ENCODE assay signal across 20 mouse cellular contexts in genomic region chr8:126531459-126531858, GRCm38 (mm10). TPM values are rescaled to one million over a fixed set of nuclear protein-coding genes. Genes with fewer than 3 reads are reported as not detected.
A peak's percentile ranks its signal among the peaks of the same experiment; 100 is the strongest.
DNase-seq lines count a peak whose midpoint lies in the region; ATAC-seq and TF ChIP-seq lines count a peak whose summit lies in the region.
"Had no signal": no experiment of that assay in that cellular context is flagged by ENCODE, and none has a peak within 500 bp of the region (broad histone marks: within the 10 kb centered on the region; RNA-seq: fewer than 3 reads in every experiment).

No protein-coding gene starts in this region.

- no peaks in the 10 kb centered on the region for H3K27me3 ChIP-seq in heart, embryonic 10.5 days (ENCODE audit: insufficient read depth, poor library complexity, severe bottlenecking)
- H3K27me3 ChIP-seq in heart, postnatal 0 days (ENCODE audit: control insufficient read depth, insufficient read depth, low read length): no peaks in the 10 kb centered on the region
- H3K27me3 ChIP-seq: CH12.LX; hindbrain, embryonic 15.5 days; liver, embryonic 13.5 days; midbrain, embryonic 13.5 days had no signal

- 0 out of 2 replicates have a peak, but pooled peaks have one; percentile 45 for ATAC-seq in cerebellum, adult (ENCODE audit: insufficient number of reproducible peaks, low FRiP score, low TSS enrichment)
- ATAC-seq in heart, postnatal 0 days (ENCODE audit: insufficient read depth, low read depth): no peak
- ATAC-seq: forebrain, embryonic 16.5 days; midbrain, embryonic 13.5 days had no signal

- no peak for DNase-seq in cerebellum, postnatal 10 days
- DNase-seq in heart, embryonic 10.5 days (ENCODE audit: low spot score): no peak
- DNase-seq in heart, postnatal 4 days: no peak
- DNase-seq in NIH3T3 (ENCODE audit: low read depth): peak; percentile 58
- DNase-seq in heart, postnatal 0 days (ENCODE audit: low spot score): no peak
- no peak for DNase-seq in right cerebral cortex, postnatal 4 days
- no peak for DNase-seq in ovary, adult 18-20 months (ENCODE audit: low spot score)
- DNase-seq: adrenal gland, adult 2 months; kidney, adult 18-20 months; kidney, postnatal 14 days; layer of hippocampus, adult 9-11 months; liver, embryonic 13.5 days; retina, postnatal 1 day; thymus, adult 2 months had no signal

- no peak overlapping the region for H3K9ac ChIP-seq in heart, postnatal 0 days (replicated peaks; ENCODE audit: low read depth, low read length)
- H3K9ac ChIP-seq: hindbrain, embryonic 15.5 days; limb, embryonic 12.5 days; liver, embryonic 13.5 days; midbrain, embryonic 13.5 days had no signal

- no peak overlapping the region for H3K4me3 ChIP-seq in heart, embryonic 10.5 days
- no peak overlapping the region for H3K4me3 ChIP-seq in heart, postnatal 0 days (ENCODE audit: low read depth, low read length)
- H3K4me3 ChIP-seq: hindbrain, embryonic 15.5 days; limb, embryonic 12.5 days; liver, embryonic 13.5 days; midbrain, embryonic 13.5 days had no signal

- no peak for TF ChIP-seq EP300 in heart, postnatal 0 days (IDR thresholded peaks at IDR 0.05; ENCODE audit: low read depth)

- TF ChIP-seq CTCF in heart, postnatal 0 days (IDR thresholded peaks at IDR 0.05; ENCODE audit: low read depth): no peak

- no peaks in the 10 kb centered on the region for H3K9me3 ChIP-seq in heart, embryonic 10.5 days
- no peaks in the 10 kb centered on the region for H3K9me3 ChIP-seq in heart, postnatal 0 days (replicated peaks; ENCODE audit: control insufficient read depth, low read length)
- H3K9me3 ChIP-seq: hindbrain, embryonic 15.5 days; limb, embryonic 12.5 days; liver, embryonic 13.5 days; midbrain, embryonic 13.5 days had no signal

- H3K36me3 ChIP-seq in heart, embryonic 10.5 days: no peaks in the 10 kb centered on the region
- no peaks in the 10 kb centered on the region for H3K36me3 ChIP-seq in heart, postnatal 0 days (replicated peaks; ENCODE audit: control insufficient read depth, insufficient read depth, low read length)
- H3K36me3 ChIP-seq: hindbrain, embryonic 15.5 days; limb, embryonic 12.5 days; liver, embryonic 13.5 days; midbrain, embryonic 13.5 days had no signal

- peaks cover 61% of the 10 kb centered on the region for H3K4me1 ChIP-seq in heart, embryonic 10.5 days
- H3K4me1 ChIP-seq in heart, postnatal 0 days (ENCODE audit: control insufficient read depth, insufficient read depth): peaks cover 48% of the 10 kb centered on the region

- WGBS in heart, embryonic 10.5 days: 53% methylated on average over 7 of the region's 7 CpGs
- WGBS in heart, postnatal 0 days: 36% methylated on average over 7 of the region's 7 CpGs

- peak overlapping the region; percentile 7; the same call in 1 of the 2 replicates for H3K27ac ChIP-seq in heart, embryonic 10.5 days
- H3K27ac ChIP-seq in heart, postnatal 0 days (ENCODE audit: low read depth): peak overlapping the region; percentile 28
- H3K27ac ChIP-seq: hindbrain, embryonic 15.5 days; limb, embryonic 12.5 days; liver, embryonic 13.5 days; midbrain, embryonic 13.5 days had no signal

- no peak overlapping the region for H3K4me2 ChIP-seq in heart, postnatal 0 days (ENCODE audit: low read depth, low read length)
- H3K4me2 ChIP-seq: hindbrain, embryonic 15.5 days; limb, embryonic 12.5 days; liver, embryonic 13.5 days; midbrain, embryonic 13.5 days had no signal

RNA-seq across cellular contexts. Expression of gene Tarbp1, which starts 56.6 kb away (rescaled TPM):
- 1.9 and 2.7 TPM in 2 replicates for polyA plus RNA-seq in heart, embryonic 10.5 days (2016; fragmentation: Nextera tagmentation; extraction: Ambion mirVana)
- 1 to 10 TPM; 5.0 to 5.9 TPM for total RNA-seq in heart, postnatal 4 days (2021)
- 5.6 and 7.3 TPM in 2 replicates for total RNA-seq in heart, postnatal 0 days (2014; rRNA removed; ENCODE audit: low replicate concordance)
- polyA plus RNA-seq in heart, postnatal 0 days (2015; fragmentation: Nextera tagmentation; extraction: Ambion mirVana): 0.73 and 0.92 TPM in 2 replicates
